Mouse (Mus musculus) ovary, adult 18-20 months (tissue): ENCODE data around the gene Gng2.
"Not testable (repeated sequence)": the region's sequence is repeated elsewhere in the genome, so short reads cannot be mapped to it uniquely, and the experiment has no call there.

Experiments
- DNase-seq: peaks from one replicate; pipeline ENCODE4 v3.0.0; 2022; ENCODE audit warnings: low spot score, mixed read lengths

Gene Gng2

GRCm38 (mm10) chr14:19938545-19938944 lies 38.9 kb downstream of the Gng2 start:
- no peak for DNase-seq

GRCm38 (mm10) chr14:19935084-19935483 lies 42.3 kb downstream of the Gng2 start:
- no peak for DNase-seq

- no peak for DNase-seq
Observed at GRCm38 (mm10) chr14:19933314-19933713, 44.1 kb downstream of the Gng2 start.

GRCm38 (mm10) chr14:19927879-19928278 lies 49.5 kb downstream of the Gng2 start:
- DNase-seq = no peak

GRCm38 (mm10) chr14:19927156-19927555 lies 50.3 kb downstream of the Gng2 start:
- no peak for DNase-seq

- no peak for DNase-seq
Observed at GRCm38 (mm10) chr14:19926312-19926711, 51.1 kb downstream of the Gng2 start.

- no peak for DNase-seq
Observed at GRCm38 (mm10) chr14:19925157-19925556, 52.3 kb downstream of the Gng2 start.

- no peak for DNase-seq
Observed at GRCm38 (mm10) chr14:19924086-19924485, 53.3 kb downstream of the Gng2 start.

- no peak for DNase-seq
Observed at GRCm38 (mm10) chr14:19920254-19920691, 57.2 kb downstream of the Gng2 start.

GRCm38 (mm10) chr14:19919789-19920188 lies 57.6 kb downstream of the Gng2 start:
- DNase-seq = no peak

- no peak for DNase-seq
Observed at GRCm38 (mm10) chr14:19917534-19917933, 59.9 kb downstream of the Gng2 start.

- DNase-seq = no peak
Observed at GRCm38 (mm10) chr14:19916315-19916714, 61.1 kb downstream of the Gng2 start.

GRCm38 (mm10) chr14:19912891-19913290 lies 64.5 kb downstream of the Gng2 start:
- no peak for DNase-seq

- DNase-seq = peak; percentile 29
Observed at GRCm38 (mm10) chr14:19905615-19906014, 71.8 kb downstream of the Gng2 start.

- no peak for DNase-seq
Observed at GRCm38 (mm10) chr14:19904821-19905220, 72.6 kb downstream of the Gng2 start.

- no peak for DNase-seq
Observed at GRCm38 (mm10) chr14:19904031-19904430, 73.4 kb downstream of the Gng2 start.

GRCm38 (mm10) chr14:19900492-19900891 lies 76.9 kb downstream of the Gng2 start:
- DNase-seq = no peak

GRCm38 (mm10) chr14:19887569-19887968 lies 89.9 kb downstream of the Gng2 start:
- no peak for DNase-seq

- DNase-seq = not testable (repeated sequence)
Observed at GRCm38 (mm10) chr14:19884431-19884830, 93.0 kb downstream of the Gng2 start.

- DNase-seq = no peak
Observed at GRCm38 (mm10) chr14:19874201-19874807, 103.1 kb downstream of the Gng2 start.

GRCm38 (mm10) chr14:19867286-19867935 lies 110.0 kb downstream of the Gng2 start:
- peak; percentile 2 for DNase-seq

- DNase-seq = not testable (repeated sequence)
Observed at GRCm38 (mm10) chr14:19865121-19865520, 112.3 kb downstream of the Gng2 start.

- DNase-seq = no peak
Observed at GRCm38 (mm10) chr14:19861311-19862080, 115.9 kb downstream of the Gng2 start.
